Mouse (Mus musculus): ENCODE data around the gene Hes3.

- TF ChIP-seq CTCF (IDR thresholded peaks at IDR 0.05; ENCODE audit: borderline replicate concordance, insufficient read depth, low read depth, low read length) (no peak), POLR2A (IDR thresholded peaks at IDR 0.05; ENCODE audit: borderline replicate concordance, insufficient read depth, low read length) (no peak)
Measured at GRCm38 (mm10) chr4:152244545-152245522, 46.6 kb downstream of the Hes3 start.
